Mouse (Mus musculus) brain, embryonic 14.5 days (tissue): ENCODE measurements at regions not wholly inside any gene's neighbourhood (a gene's known extent, or its start where the extent isn't known, plus 50 kb on each side); places are given as distances from the start of the nearest gene placed in this dataset.

Experiments
- CTCF ChIP-seq: fragments of 200-500 bp; IDR thresholded peaks from 2 replicates; pipeline ENCODE4 v1.5.1; 2012; ENCODE audit warnings: inconsistent platforms, mild to moderate bottlenecking, moderate library complexity, borderline replicate concordance; ENCODE audit not compliant: insufficient read depth, insufficient read length; ENCODE audit errors: extremely low read depth
- POLR2A ChIP-seq: fragments of 200-500 bp; IDR thresholded peaks from 2 replicates; pipeline ENCODE4 v1.6.1; 2012; ENCODE audit warnings: mild to moderate bottlenecking, inconsistent platforms, borderline replicate concordance; ENCODE audit not compliant: poor library complexity, insufficient read depth, insufficient read length, severe bottlenecking; ENCODE audit errors: extremely low read depth

GRCm38 (mm10) chr10:119099092-119099792 lies 140.6 kb downstream of the Cand1 start:
- TF ChIP-seq CTCF: no peak
- no peak for TF ChIP-seq POLR2A
